Mouse (Mus musculus) spleen, adult 2 months (tissue): ENCODE results near the gene Exoc1. TPM values are rescaled to one million over a fixed set of nuclear protein-coding genes. Genes with fewer than 3 reads are reported as not detected.
A peak's percentile ranks its signal among the peaks of the same experiment; 100 is the strongest.

ENCODE experiments used
- DNase-seq, 2 experiments: peaks; one replicate each; pipeline versions ENCODE4 v3.0.0 to v3.0.0-alpha.2; 2012 to 2021; ENCODE audit warnings: low spot score in 2 of 2, low read depth in 1 of 2
- H3K27ac ChIP-seq: fragments of 200-500 bp; 2 replicates; pipeline ENCODE4 v1.5.1; 2012; ENCODE audit warnings: low read length, inconsistent platforms; ENCODE audit not compliant: insufficient read depth
- H3K27me3 ChIP-seq: fragments of 200-500 bp; 2 replicates; pipeline ENCODE4 v1.6.1; 2012; ENCODE audit warnings: mild to moderate bottlenecking, moderate library complexity, low read length, inconsistent platforms; ENCODE audit not compliant: control insufficient read depth, insufficient read depth
- H3K36me3 ChIP-seq: fragments of 200-500 bp; 2 replicates; pipeline ENCODE4 v1.6.1; 2012; ENCODE audit warnings: mild to moderate bottlenecking, low read length, inconsistent platforms; ENCODE audit not compliant: control insufficient read depth, insufficient read depth
- H3K4me1 ChIP-seq: fragments of 200-500 bp; 2 replicates; pipeline ENCODE4 v1.6.1; 2011; ENCODE audit warnings: inconsistent platforms; ENCODE audit not compliant: control insufficient read depth, insufficient read depth, insufficient read length
- H3K4me3 ChIP-seq: fragments of 200-500 bp; 2 replicates; pipeline ENCODE4 v1.5.1; 2011; ENCODE audit warnings: mild to moderate bottlenecking, inconsistent platforms; ENCODE audit not compliant: insufficient read depth, insufficient read length; ENCODE audit errors: extremely low read depth
- CTCF ChIP-seq: fragments of 200-500 bp; IDR thresholded peaks from 2 replicates; pipeline ENCODE4 v1.5.1; 2011; ENCODE audit warnings: mild to moderate bottlenecking, inconsistent platforms; ENCODE audit not compliant: insufficient read depth, insufficient read length, insufficient replicate concordance; ENCODE audit errors: extremely low read depth
- POLR2A ChIP-seq: fragments of 200-500 bp; IDR thresholded peaks from 2 replicates; pipeline ENCODE4 v1.6.1; 2011; ENCODE audit warnings: low read depth, low read length, inconsistent platforms
- WGBS: fragments of 180-500 bp; shearing (Covaris S2); methylation state at CpG from one replicate; pipeline ENCODE4 v1.1.7; 2018; 5-methylcytosine and 5-hydroxymethylcytosine counted together
- polyA plus RNA-seq: library from polyadenylated mRNA; depleted of rRNA; stranded (reverse); fragments of >200 nt; gene quantifications from 2 replicates; pipeline ENCODE4 v1.2.3, GENCODE M21; 2012; rRNA removed

The Exoc1 gene
- polyA plus RNA-seq: 16.4 and 21.0 TPM in 2 replicates

- WGBS: 1% methylated on average over 39 of the region's 39 CpGs
- Histone ChIP-seq H3K36me3 (0 out of 2 replicates have a peak, but pooled peaks cover 1% of the 10 kb centered on the region), H3K27me3 (no peaks in the 10 kb centered on the region), H3K4me3 (peak within 1 kb of the TSS; percentile 91), H3K27ac (peak within 1 kb of the TSS; percentile 50), H3K4me1 (peaks cover 2% of the 10 kb centered on the region; the same call in 1 of the 2 replicates)
- peak; percentile 88 to 89 for DNase-seq
- TF ChIP-seq POLR2A: no peak
- no peak for TF ChIP-seq CTCF
These were observed at the start of gene Exoc1 for GRCm38 (mm10) chr5:76529040-76529703. TSS of gene Exoc1 (plus strand) at chr5:76529311.

GRCm38 (mm10) chr5:76483811-76484210 lies 45.3 kb upstream of the Exoc1 start, which contains the start of gene Gm7271:
TSS of gene Gm7271 (plus strand) at chr5:76484040.
- Histone ChIP-seq H3K27me3 (no peaks in the 10 kb centered on the region), H3K27ac (no peak within 1 kb of the TSS), H3K4me3 (no peak within 1 kb of the TSS), H3K4me1 (no peaks in the 10 kb centered on the region), H3K36me3 (no peaks in the 10 kb centered on the region)
- TF ChIP-seq POLR2A: no peak
- TF ChIP-seq CTCF: no peak
- WGBS: 60% methylated on average over 5 of the region's 5 CpGs
- DNase-seq: no peak

DNA sequence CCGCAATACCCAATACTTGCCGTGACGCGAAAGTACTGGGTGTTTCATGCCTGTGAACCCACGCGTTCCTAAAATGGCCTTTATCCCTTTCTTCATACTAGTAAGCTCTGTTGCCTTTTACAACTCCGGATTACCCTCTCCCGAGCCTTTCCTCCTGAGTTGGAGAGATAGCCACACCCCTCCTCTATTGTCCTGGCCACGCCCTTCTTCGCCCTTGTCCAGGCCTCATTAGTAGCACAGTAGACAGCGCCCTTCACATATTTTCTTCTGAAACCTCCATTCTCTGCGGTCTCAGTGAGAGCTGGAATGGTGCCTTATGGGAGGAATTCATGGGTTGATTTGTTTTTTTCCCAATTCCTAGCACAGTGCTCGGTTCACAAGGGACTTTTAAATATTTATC lies 34.0 kb upstream of the Exoc1 start:
- no peak for DNase-seq
- whole genome bisulfite sequencing: 88% methylated on average over 13 of the region's 13 CpGs
- H3K27ac ChIP-seq: no peak overlapping the region
- H3K4me1 ChIP-seq: no peaks in the 10 kb centered on the region
- no peaks in the 10 kb centered on the region for H3K36me3 ChIP-seq
- no peak overlapping the region for H3K4me3 ChIP-seq
- H3K27me3 ChIP-seq: no peaks in the 10 kb centered on the region
- TF ChIP-seq POLR2A (no peak), CTCF (no peak)

DNA sequence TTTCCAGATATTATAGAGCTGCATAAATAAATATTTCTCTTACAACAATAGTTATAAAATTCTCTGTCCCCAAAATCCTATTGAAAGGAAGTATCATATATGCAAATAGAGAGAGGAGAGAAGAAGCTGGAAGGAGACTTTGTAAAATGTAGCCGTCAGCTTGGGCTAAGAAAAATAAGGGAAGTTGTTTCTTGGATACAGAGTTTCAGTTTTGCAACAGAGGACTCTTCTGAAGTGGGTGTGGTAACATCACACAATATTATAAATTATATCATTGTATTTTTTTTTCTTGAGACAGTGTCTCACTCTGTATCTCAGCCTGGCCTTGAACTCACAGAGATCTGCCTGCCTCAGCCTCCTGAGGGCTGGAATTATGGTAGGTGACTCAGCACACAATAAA lies 6.7 kb upstream of the Exoc1 start:
- no peaks in the 10 kb centered on the region for H3K27me3 ChIP-seq
- no peaks in the 10 kb centered on the region for H3K36me3 ChIP-seq
- H3K4me1 ChIP-seq: no peaks in the 10 kb centered on the region
- H3K27ac ChIP-seq: no peak overlapping the region
- DNase-seq: no peak
- TF ChIP-seq CTCF (no peak), POLR2A (no peak)
- no peak overlapping the region for H3K4me3 ChIP-seq
- WGBS: 27% methylated on average over 1 of the region's 1 CpGs

DNA sequence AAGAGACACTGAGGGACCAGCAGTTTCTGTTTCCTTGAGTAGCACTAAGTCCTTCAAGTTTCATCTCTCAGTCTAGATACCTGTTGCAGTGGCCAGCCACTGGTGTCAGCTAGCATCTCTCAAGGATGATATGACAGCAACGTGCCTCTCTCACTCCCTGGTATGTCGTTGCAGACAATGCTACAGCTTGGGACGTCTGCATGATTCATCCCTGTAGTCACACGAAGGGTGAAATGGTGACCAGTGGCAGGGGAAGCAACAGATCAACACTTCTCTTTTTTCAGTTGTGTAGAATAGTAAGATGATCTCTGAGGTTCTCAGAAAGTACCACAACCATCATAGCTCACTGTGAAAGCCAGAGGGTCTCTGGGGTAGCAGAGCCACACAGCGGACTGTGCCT lies 4.5 kb upstream of the Exoc1 start:
- no peak for DNase-seq
- H3K4me3 ChIP-seq: no peak overlapping the region
- H3K36me3 ChIP-seq: no peaks in the 10 kb centered on the region
- no peaks in the 10 kb centered on the region for H3K27me3 ChIP-seq
- peak overlapping the region; percentile 55 for H3K27ac ChIP-seq
- 31% methylated on average over 5 of the region's 5 CpGs for WGBS
- no peaks in the 10 kb centered on the region for H3K4me1 ChIP-seq
- TF ChIP-seq CTCF: no peak
- no peak for TF ChIP-seq POLR2A

GRCm38 (mm10) chr5:76525066-76525465 lies 4.0 kb upstream of the Exoc1 start:
- Histone ChIP-seq H3K4me3 (no peak overlapping the region), H3K27ac (peak overlapping the region; percentile 55), H3K27me3 (no peaks in the 10 kb centered on the region), H3K36me3 (no peaks in the 10 kb centered on the region), H3K4me1 (no peaks in the 10 kb centered on the region; the same call in 1 of the 2 replicates)
- no peak for DNase-seq
- 39% methylated on average over 4 of the region's 4 CpGs for whole genome bisulfite sequencing
- TF ChIP-seq CTCF: no peak
- no peak for TF ChIP-seq POLR2A

DNA sequence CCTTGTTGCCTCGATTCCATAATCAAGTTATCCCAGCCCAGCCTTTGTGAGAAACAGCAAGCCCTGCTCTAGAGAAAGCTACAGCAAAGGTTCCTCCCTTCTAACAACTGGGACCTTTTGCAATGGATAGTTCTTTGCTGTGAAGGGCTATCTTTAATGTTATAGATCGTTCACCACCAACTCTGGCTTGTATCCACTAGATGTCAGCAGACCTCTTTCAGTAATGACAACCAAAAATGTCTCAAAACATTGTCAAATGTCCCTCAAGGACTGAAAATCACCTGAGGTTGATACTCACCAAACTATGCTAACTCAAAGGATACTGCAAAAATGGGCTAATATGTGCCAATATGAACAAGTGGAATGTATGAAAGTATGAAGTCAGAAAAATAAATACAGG lies 3.3 kb upstream of the Exoc1 start:
- peaks cover 2% of the 10 kb centered on the region; the same call in 1 of the 2 replicates for H3K4me1 ChIP-seq
- TF ChIP-seq CTCF: no peak
- no peak for TF ChIP-seq POLR2A
- 31% methylated on average over 2 of the region's 2 CpGs for WGBS

More for the DNA sequence above, 3.3 kb upstream of the Exoc1 start:
- no peaks in the 10 kb centered on the region for H3K27me3 ChIP-seq
- no peak for DNase-seq
- H3K27ac ChIP-seq: no peak overlapping the region
- no peaks in the 10 kb centered on the region for H3K36me3 ChIP-seq
- no peak overlapping the region for H3K4me3 ChIP-seq
